Mouse (Mus musculus) liver, embryonic 15.5 days (tissue): ENCODE results near the gene Nit2. TPM values are rescaled to one million over a fixed set of nuclear protein-coding genes. Genes with fewer than 3 reads are reported as not detected.

ENCODE experiments used
- ATAC-seq: fragments of 200-750 bp; cut with Nextera tagmentation; 2 replicates; pipeline ENCODE4 v1.8.0; 2017; ENCODE audit warnings: moderate number of reproducible peaks, mild to moderate bottlenecking, moderate library complexity; ENCODE audit not compliant: insufficient read depth
- H3K27ac ChIP-seq: fragments of 300-500 bp; sonication (generic); replicated peaks from 2 replicates; pipeline ENCODE4 v1.5.1; 2015; ENCODE audit warnings: mild to moderate bottlenecking, inconsistent platforms
- H3K27me3 ChIP-seq: fragments of 300-500 bp; sonication (generic); 2 replicates; pipeline ENCODE4 v1.6.1; 2015; ENCODE audit warnings: mild to moderate bottlenecking, inconsistent platforms
- H3K36me3 ChIP-seq: fragments of 300-500 bp; sonication (generic); replicated peaks from 2 replicates; pipeline ENCODE4 v1.6.1; 2015; ENCODE audit warnings: moderate library complexity, mild to moderate bottlenecking, inconsistent platforms
- H3K4me1 ChIP-seq: fragments of 300-500 bp; sonication (generic); replicated peaks from 2 replicates; pipeline ENCODE4 v1.6.1; 2015; ENCODE audit warnings: inconsistent platforms
- H3K4me2 ChIP-seq: fragments of 300-500 bp; sonication (generic); 2 replicates; pipeline ENCODE4 v1.6.1; 2015; ENCODE audit warnings: moderate library complexity, mild to moderate bottlenecking, inconsistent platforms
- H3K4me3 ChIP-seq: fragments of 300-500 bp; sonication (generic); replicated peaks from 2 replicates; pipeline ENCODE4 v1.5.1; 2015; ENCODE audit warnings: mild to moderate bottlenecking, inconsistent platforms
- H3K9ac ChIP-seq: fragments of 300-500 bp; sonication (generic); 2 replicates; pipeline ENCODE4 v1.6.1; 2015; ENCODE audit warnings: moderate library complexity, mild to moderate bottlenecking, inconsistent platforms
- H3K9me3 ChIP-seq: fragments of 300-500 bp; sonication (generic); replicated peaks from 2 replicates; pipeline ENCODE4 v1.6.1; 2016; ENCODE audit warnings: inconsistent platforms
- WGBS: fragments of 180-500 bp; shearing (Covaris S2); methylation state at CpG from one replicate; pipeline ENCODE4 v1.1.7; 2015; ENCODE audit warnings: mixed read lengths; ENCODE audit not compliant: insufficient replicate concordance; 5-methylcytosine and 5-hydroxymethylcytosine counted together
- polyA plus RNA-seq: library from polyadenylated mRNA; unstranded; fragments of >200 nt; fragmentation: Nextera tagmentation; extraction: Ambion mirVana; gene quantifications from 2 replicates; pipeline ENCODE4 v1.2.1, GENCODE M21; 2015

The Nit2 gene
- polyA plus RNA-seq, 1 experiment from 2014 or later, result 39.5 TPM

DNA sequence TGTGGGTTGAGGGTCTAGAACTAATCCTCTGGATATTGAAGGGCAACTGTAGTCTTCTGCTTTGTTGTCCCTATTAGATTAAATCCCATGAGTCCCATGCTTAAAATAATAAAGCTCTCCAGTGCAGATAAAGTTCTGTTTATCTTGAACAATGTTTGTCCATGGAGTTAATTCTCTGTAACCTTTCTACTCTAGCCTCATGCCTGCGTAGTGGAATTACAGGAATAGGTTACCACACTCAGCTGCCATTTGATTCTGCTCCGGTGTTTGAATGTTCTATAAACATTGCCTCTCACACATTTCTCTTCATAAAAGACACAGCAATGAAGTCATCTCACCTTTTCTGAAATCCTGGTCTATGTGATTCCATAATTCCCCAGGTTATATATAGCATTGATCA is 39.3 kb downstream of the Nit2 start:
- Histone ChIP-seq H3K4me2 (0 out of 2 replicates have a peak overlapping the region, but pooled peaks have one; percentile 4), H3K9me3 (no peaks in the 10 kb centered on the region), H3K27ac (peak overlapping the region; percentile 33; the same call in 1 of the 2 replicates), H3K4me1 (peaks cover 45% of the 10 kb centered on the region), H3K36me3 (no peaks in the 10 kb centered on the region), H3K9ac (no peak overlapping the region), H3K27me3 (no peaks in the 10 kb centered on the region), H3K4me3 (no peak overlapping the region)
- 76% methylated on average over 2 of the region's 2 CpGs for WGBS
- ATAC-seq, result no peak

DNA sequence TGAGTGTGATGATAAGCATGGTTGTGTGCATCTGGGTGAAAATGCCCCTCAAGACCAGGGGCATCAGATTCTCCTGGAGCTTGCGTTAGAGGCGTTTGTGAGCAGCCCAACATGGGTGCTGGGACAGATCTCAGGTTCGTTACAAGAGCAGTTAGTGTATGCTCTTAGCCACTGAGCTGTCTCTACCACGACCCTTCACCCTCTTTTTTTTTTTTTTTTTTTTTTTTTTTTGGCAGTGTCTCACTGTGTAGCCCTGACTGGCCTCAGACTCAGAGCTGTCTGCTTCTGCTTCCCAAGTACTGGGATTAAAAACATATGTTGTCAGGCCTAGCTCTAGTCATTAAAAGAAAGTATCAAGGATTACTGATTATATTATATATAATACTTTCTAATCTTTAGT is 40.9 kb downstream of the Nit2 start:
- no peak overlapping the region for H3K27ac ChIP-seq
- H3K9me3 ChIP-seq, result no peaks in the 10 kb centered on the region
- H3K4me1 ChIP-seq, result peaks cover 42% of the 10 kb centered on the region
- no peak overlapping the region; the same call in 1 of the 2 replicates for H3K4me2 ChIP-seq
- ATAC-seq, result no peak
- WGBS, result 49% methylated on average over 4 of the region's 4 CpGs
- H3K27me3 ChIP-seq, result no peaks in the 10 kb centered on the region
- H3K36me3 ChIP-seq, result no peaks in the 10 kb centered on the region
- H3K9ac ChIP-seq, result no peak overlapping the region
- H3K4me3 ChIP-seq, result no peak overlapping the region

DNA sequence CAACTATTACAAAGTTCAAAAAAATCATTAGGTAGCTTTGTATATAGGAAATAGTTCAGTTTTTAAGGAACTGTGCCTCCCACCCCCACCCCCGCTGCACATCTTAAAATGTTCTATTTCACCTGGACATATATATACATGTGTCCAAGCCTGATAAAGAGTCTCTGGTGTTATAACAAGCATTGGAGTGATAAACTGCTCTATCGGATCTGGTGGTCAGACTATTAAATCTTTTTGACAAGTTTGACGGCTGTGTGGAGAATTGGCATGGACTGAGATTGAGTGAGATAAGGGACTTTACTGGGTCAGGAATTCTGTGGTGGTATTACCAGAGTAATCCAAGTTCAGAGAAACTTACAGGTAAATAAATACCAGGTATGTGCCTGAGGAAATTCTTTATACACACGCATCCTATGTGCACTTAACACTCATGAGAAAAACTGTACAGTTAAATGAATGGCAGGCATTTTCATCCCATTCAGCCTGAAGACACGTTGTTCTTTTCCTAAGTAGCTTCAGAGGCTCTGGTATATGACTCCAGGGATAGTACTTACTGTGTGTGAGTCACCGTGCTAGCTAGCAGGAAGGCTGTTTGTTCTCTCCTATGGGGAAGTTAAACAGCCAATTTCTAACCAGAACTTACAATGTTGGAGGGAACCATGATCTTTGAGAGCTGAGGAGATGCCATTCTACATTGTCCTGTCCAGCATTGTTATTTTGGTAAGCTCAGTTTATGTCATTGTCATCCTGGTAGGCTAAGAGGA is 44.3 kb downstream of the Nit2 start:
- H3K9me3 ChIP-seq, result no peaks in the 10 kb centered on the region
- peak overlapping the region; percentile 84 for H3K4me2 ChIP-seq
- H3K4me3 ChIP-seq, result peak overlapping the region; percentile 99
- H3K4me1 ChIP-seq, result peaks cover 45% of the 10 kb centered on the region
- H3K36me3 ChIP-seq, result no peaks in the 10 kb centered on the region
- H3K27me3 ChIP-seq, result no peaks in the 10 kb centered on the region
- ATAC-seq, result no peak
- 13% methylated on average over 6 of the region's 6 CpGs for WGBS
- H3K27ac ChIP-seq, result 0 out of 2 replicates have a peak overlapping the region, but pooled peaks have one; percentile 15
- H3K9ac ChIP-seq, result peak overlapping the region; percentile 96

DNA sequence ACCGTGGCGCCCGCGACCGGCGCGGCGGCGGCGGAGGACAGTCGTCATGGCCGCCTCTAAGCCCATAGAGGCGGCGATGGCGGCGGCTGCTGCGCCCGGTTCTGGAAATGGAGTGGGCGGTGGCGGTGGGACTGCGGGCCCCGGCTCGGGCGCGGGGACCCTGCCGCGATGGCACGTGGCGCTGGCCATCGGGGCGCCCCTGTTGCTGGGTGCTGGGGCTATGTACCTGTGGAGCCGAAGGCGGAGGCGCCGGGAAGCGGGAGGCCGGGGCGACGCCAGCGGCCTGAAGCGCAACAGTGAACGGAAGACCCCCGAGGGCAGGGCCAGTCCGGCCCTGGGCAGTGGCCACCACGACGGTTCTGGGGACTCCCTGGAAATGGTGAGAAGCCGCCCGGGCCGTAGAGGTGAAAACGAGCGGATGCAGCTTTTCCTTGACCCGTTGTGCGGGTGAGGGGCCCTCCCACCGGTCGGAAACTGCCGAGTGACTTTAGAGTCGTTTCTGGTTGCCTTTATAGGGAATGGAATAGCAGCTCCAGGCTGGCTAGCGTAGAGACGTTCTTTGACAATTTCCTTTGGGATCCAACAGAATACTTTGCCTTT is 45.2 kb downstream of the Nit2 start:
- under 1% methylated on average over 58 of the region's 59 CpGs for WGBS
- peak overlapping the region; percentile 99 for H3K4me3 ChIP-seq
- no peaks in the 10 kb centered on the region for H3K27me3 ChIP-seq
- peaks cover 39% of the 10 kb centered on the region for H3K4me1 ChIP-seq
- H3K27ac ChIP-seq, result peak overlapping the region; percentile 87
- H3K9ac ChIP-seq, result peak overlapping the region; percentile 96
- peak; percentile 2; the same call in 1 of the 2 replicates for ATAC-seq
- peak overlapping the region; percentile 84 for H3K4me2 ChIP-seq
- H3K9me3 ChIP-seq, result no peaks in the 10 kb centered on the region
- no peaks in the 10 kb centered on the region for H3K36me3 ChIP-seq

DNA sequence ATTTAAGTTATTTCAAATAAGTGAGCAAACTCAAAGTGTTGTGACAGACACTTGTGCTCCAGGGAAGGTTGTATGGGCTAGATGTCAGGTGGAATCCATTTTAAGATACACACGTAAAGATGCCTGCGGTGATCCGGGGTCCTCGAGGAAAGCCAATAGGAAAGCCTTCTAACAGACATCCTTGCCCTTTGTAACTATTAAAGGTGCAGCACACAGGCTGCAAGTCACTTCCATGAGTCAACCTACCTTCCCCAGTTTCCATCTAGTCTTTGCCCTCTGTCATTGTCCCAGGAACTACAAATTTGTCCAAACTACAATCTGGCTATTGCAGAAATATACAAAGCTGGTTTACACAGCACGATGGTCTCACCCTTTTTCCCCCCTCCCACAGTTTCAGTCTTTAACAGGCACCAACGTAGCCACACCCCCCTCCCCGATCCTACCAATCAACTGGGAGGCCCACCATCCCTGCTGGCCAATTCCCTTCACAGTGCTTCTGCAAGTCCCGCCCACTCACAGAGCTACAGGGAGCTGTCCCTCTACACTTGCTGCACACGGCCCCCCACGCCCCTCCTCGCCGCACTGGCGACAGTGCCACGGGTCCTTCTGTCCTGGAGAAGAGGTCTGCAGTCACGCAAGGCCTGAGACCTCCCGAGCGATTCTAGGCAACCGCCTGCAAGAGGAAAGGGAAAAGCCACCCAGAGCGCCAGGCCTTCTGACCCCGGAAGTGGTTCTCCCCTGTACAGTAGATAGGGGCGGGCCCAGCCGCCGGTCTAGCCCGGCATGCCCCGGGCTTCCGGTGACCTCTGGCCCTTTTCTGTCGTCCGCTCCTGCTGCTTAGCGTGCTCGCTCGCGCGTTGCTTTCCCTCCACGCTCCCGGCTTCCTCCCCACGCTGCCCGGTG is 46.0 kb downstream of the Nit2 start, which contains the start of gene Tomm70a:
TSS of gene Tomm70a (plus strand) at position 791 of the 903 bp plus-strand sequence.
- Histone ChIP-seq H3K9ac (peak within 1 kb of the TSS; percentile 96), H3K4me1 (peaks cover 37% of the 10 kb centered on the region), H3K27ac (peak within 1 kb of the TSS; percentile 87), H3K4me2 (peak within 1 kb of the TSS; percentile 84), H3K27me3 (no peaks in the 10 kb centered on the region), H3K9me3 (no peaks in the 10 kb centered on the region), H3K36me3 (no peaks in the 10 kb centered on the region), H3K4me3 (peak within 1 kb of the TSS; percentile 99)
- under 1% methylated on average over 37 of the region's 37 CpGs for WGBS
- peak; percentile 99 for ATAC-seq

DNA sequence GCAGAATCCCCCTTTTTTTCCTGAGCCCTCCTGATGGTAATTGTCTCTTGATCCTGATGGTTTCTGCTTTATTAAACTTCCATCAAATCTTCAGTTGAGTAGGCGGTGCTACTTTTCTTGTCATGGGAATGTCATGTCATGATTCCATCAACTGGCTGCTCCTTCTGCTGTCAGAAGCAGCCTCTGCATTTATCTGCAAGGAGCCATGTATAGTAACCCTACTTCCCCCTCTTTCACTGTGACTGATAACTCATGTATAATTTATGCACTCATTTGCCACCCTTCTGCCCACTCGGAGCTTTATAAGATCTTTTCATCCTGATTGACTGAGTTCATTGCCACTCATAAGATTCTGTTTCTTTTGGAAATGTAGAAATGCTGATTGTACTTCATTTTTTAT is 49.6 kb downstream of the Nit2 start:
- Histone ChIP-seq H3K4me2 (no peak overlapping the region), H3K9ac (no peak overlapping the region), H3K9me3 (no peaks in the 10 kb centered on the region), H3K27me3 (0 out of 2 replicates have a peak, but pooled peaks cover 7% of the 10 kb centered on the region), H3K27ac (no peak overlapping the region), H3K4me3 (no peak overlapping the region), H3K4me1 (peaks cover 13% of the 10 kb centered on the region), H3K36me3 (no peaks in the 10 kb centered on the region)
- no peak for ATAC-seq
- 37% methylated on average over 2 of the region's 2 CpGs for WGBS

DNA sequence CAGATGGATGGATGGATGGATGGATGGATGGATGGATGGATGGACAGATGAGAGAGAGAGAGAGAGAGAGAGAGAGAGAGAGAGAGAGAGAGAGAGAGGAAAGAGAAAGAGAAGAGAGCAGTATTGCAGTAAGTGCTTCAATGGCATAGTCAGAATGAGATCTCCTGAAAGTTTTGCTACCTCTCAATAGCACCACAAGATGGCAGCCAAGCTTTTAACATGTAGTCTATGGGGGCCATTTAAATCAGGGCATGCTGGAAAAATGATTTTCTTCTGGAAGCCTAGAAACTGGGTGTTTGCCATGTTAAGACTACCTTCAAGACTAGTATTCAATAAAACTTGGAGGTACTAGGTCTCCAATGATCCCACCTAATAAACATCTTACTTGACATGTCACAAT is 51.1 kb downstream of the Nit2 start:
- Histone ChIP-seq H3K9me3 (no peaks in the 10 kb centered on the region), H3K9ac (no peak overlapping the region), H3K4me2 (no peak overlapping the region), H3K4me1 (peaks cover 6% of the 10 kb centered on the region), H3K4me3 (no peak overlapping the region), H3K36me3 (no peaks in the 10 kb centered on the region), H3K27ac (no peak overlapping the region), H3K27me3 (0 out of 2 replicates have a peak, but pooled peaks cover 7% of the 10 kb centered on the region)
- no peak for ATAC-seq

Other genes starting within 250 kb of the Nit2 start
- gene Lnp1, start 239.3 kb downstream of the Nit2 start, polyA plus RNA-seq, result not detected in 2 replicates
- 0.15 and 0.16 TPM in 2 replicates for gene Tmem45a2, start 96.0 kb downstream of the Nit2 start, polyA plus RNA-seq
- 22.0 and 22.8 TPM in 2 replicates for gene Tomm70a, start 45.6 kb downstream of the Nit2 start, polyA plus RNA-seq
- 5.1 and 5.5 TPM in 2 replicates for gene Tbc1d23, start 64.2 kb upstream of the Nit2 start, polyA plus RNA-seq
- not detected in 2 replicates for gene Tmem30c, start 125.5 kb upstream of the Nit2 start, polyA plus RNA-seq
- gene Filip1l, start 185.8 kb upstream of the Nit2 start, polyA plus RNA-seq, result 3.6 TPM in 2 replicates